Mouse (Mus musculus): ENCODE results near the gene Csmd2.

- TF ChIP-seq POLR2A (IDR thresholded peaks at IDR 0.05; ENCODE audit: borderline replicate concordance, insufficient read depth, low read length) (no peak), CTCF (IDR thresholded peaks at IDR 0.05; ENCODE audit: borderline replicate concordance, insufficient read depth, low read depth, low read length) (no peak)
Observed at GRCm38 (mm10) chr4:128132876-128133646, 145.4 kb downstream of the Csmd2 start.
